Mouse (Mus musculus): Measurements from ENCODE around the gene Dstyk.

Dstyk gene

DNA sequence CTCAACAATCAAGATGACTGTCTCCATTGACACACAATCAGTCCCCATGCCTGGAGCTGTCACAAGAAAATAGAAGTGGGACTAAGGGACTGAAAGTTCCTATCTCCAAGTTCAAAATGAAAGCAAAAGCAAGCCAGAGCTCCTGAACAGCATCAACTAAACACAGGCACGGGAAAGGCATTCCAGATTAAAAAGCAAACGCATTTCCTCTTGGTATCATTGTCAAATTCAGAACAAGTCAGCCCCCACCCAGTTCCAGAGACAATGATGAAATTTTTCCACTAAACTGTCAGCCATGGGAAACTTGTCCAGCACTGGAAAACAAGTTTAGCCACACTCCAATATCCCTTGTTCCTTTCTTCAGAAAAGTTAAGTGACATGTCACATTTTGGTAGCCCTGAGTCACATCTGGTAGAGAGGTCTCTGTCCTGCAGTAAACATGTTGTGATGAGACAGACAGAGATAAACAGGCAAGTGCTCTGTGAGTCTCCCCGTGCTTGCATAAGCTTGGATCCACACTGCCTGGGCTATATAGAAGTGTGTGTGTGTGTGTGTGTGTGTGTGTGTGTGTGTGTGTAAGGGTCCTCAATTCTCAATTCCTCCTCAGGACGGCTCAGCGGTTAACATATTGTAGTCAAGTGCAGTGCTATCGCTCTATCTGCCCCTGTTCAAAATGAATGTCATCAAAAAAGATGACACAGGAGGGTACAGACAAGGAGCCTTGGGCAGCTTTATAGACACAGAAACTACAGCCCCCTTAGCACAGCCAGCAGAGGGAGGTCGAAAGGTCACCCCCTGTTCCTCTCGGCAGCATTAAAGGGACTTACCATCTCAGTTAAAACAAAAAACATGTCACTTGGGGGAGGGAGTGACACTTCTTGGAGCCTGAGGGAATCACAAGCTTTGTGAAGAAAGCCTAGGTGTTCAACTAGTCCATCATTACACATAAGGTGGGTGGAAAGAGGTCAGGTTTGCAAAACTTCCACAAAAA, 28.2 kb upstream of the Dstyk start:
- DNase-seq, result no peak

DNA sequence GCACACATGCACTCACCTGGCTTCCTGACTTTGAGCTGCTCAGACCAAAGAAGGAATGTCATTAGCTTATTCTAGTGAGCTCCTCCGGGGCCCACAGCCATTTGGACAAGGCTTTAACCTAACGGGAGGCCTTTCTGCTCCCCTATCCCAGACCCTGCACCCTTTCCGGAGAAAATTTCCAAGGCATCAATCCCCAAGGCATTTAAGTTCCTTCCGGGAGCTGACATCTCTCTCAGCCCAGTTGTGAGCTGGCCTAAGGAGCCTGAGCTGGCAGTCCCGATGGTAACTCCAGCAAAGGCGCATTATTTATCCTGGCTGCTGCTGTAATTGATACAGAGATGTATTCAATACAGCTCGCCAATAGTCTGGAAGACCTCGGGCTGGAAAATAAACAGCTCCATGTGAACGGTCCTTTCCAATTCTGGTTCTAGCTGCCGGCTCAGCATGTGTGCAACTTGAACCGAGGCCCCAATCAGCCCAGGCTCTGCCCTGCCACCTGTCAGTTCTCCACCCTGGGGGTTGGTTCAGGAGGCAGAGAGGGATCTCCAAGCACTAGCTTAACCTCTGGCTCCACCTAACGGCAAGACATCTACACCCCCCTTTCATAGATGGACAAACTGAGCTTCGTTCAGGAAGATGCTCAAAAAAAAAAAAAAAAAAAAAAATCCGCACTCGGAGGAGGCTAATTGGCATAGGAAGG, 27.3 kb upstream of the Dstyk start:
- peak; percentile 39 for DNase-seq

DNA sequence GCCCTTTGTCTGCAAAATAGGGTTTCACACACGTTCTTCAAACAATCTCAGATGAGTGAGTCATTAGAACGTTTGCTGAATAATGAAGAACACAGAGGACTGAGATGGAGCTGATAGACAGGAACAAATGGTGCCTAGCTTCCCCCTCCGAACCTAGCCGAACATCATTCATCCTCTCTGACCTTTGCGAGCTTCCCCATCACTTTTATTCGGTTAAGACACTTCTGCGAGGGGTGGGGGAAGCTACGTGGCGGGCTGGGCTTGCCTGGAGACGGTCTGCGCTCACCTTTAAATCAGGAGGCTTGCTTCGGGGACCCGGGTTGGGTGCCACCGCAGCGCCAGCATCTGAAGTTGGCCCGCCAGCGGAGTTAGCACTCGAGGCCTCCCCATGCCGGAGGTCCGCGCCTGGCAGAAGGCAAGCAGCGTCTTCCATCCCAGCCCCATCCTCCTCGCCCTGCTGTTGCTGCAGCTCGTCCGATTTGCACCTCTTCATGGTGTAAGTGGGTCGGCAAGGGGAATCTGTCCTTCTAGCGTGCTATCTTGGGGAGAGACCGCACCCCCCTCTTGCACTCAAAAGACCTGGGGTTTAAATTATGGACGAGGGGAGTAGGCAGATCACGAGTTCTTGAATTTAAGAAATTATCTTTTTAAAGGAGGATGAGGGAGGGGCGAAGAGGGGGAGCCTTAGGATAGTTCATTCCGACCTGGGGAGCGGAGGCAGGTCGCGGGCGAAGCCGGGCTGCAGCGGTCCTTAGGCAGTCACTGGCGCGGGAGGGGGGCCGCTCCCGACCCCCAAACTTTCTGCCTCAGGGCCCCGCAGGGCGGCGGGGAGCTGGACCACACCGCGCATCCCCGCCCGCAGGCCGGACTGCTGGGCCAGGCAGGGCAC, 26.4 kb upstream of the Dstyk start, which contains the start of gene Tmcc2:
TSS of gene Tmcc2 (minus strand) at position 591 of the 889 bp plus-strand sequence.
- DNase-seq, result peak; percentile 54

DNA sequence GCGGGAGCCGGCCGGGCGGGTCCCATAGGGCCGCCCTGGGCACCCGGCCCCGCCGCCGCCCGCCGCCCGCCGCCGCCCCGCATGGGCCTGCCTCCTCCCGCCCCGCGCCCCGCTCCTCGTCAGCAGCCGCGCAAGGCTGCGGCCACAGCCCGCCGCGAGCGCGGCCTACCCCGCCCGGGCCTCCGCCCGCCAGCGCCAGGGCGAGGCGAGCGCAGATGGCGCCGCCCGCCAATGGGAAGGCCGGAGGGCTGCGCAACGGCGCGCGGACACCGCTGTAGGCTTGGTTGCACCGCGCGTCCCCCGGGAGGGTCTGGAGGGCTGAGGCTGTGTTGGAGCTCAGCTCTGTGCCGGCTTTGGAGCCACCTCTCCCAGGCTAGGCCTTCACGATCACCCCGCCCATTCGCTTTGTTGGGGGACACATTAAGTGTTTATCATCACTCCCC, 25.8 kb upstream of the Dstyk start:
- peak; percentile 43 for DNase-seq

DNA sequence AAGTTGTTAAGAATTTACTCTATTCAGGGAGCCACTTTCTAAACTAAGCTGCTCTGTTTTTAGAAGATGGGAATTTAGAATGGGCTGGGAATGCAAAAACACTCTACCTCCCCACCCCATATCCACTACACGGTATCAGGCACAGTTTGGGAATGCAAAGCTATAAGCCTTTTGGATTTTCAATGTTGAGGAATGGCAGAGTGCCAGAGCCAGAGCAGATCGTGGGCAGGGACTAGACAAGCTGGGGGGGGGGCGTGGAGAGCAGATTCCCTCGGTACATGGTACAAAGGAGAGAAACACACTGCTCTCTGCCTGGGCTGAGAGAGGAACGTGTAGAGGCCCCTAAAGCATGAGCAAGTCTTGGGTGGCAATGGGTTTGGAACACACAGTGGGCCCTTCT, 24.5 kb upstream of the Dstyk start:
- DNase-seq, result no peak

DNA sequence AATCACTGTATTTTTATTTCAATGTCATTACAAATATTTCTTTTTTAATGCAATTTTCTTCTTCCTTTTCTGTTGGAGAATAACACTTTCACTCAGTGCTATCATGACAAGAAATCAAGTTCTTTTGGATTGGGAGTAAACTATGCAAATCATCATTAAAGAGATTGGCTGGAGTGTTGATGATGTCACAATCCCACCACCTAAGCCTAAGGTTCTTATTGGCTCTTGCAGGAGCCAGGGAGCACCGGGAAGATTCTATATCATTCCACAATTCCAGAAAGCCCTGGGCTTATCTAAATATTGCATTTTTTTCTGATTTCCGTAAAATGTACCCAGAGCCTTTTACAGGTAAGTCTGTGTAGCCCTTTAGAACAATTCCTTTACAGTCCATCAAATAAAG, 20.6 kb upstream of the Dstyk start:
- no peak for DNase-seq

DNA sequence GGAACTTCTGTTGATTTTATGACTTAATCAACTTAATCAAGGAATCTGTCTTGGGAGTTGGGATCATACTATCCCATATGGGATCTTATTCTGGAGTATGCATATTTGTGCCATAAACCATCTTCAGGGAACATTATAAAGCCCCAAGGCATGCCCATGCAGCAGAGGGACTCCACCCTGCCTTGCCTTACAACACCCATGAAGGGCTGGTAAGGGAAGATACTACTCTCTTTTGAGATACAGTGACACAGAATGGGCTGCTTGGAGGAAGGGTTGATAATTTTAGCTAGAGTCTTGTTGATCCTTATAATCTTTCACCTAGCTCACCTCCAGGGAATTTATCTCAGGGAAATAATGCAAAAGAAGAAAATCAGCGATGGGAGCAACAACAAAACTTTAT, 16.8 kb upstream of the Dstyk start:
- no peak for DNase-seq

DNA sequence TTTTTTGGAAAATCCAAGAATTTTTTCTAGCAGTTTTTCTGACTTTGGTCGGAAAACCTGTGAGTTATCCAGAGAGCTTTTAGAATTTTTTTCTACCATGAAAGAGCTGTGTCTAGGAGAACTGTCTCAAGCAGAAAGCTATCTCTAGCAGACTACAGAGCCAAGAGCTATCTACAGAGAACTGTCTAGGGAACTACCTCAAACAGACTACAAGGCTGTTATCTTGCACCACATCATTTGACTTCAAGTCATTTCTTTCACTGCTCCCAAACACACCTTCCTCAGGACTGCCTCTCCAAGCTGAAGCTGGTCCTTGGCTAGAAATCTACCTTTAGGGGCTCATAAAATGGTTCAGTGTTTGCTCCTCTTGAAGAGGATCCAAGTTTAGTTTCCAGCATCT, 15.5 kb upstream of the Dstyk start:
- DNase-seq, result no peak

DNA sequence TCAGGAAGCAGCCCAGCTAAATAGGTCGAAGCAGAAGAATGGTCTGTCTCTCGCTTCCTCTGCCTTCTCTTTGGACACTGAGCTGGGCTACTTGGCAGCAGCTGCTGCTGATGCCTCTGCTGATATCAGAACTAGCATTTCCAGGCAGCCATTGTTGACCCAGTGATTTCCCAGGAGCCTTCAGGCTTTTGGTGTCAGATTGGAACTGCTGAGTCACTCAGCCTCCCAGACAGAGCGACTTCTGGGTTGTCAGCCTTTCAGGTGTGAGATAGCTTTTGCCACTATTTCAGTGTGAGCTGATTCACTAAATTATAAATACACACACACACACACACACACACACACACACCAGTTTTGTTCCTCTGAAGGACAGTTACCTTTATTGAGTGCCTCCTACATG, 6.7 kb upstream of the Dstyk start:
- no peak for DNase-seq

DNA sequence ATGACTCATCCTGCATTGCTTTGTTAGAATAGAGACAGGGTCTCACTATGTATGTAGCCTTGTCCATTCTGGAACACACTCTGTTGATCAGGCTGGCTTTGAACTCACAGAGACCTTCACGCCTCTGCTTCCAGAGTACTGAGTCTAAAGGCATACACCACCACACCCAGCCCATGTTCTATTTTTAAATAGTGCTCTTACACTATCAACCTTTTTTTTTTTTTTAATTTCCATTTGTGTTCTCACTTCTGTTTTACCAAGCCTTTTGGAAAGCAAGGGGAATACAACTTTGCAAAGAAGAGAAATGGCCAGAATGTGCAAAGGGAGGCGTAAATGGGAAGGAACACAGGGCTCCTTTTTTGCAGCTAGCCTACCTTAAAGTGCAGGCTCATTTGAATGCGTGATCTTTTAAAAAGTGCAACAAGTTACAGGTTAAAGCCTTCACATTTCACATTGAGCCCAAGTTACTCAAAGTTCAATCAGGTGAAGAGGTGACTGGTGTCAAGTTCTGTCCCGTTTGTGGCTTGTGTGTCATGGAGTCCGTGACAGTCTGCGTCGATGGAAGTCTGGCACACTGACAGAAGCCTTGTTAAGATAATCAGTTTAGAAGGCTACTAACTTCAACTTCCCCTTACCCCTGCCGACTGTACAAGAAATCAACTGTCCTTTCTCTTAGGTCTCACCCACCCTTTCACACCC, 962 bp upstream of the Dstyk start:
- DNase-seq, result no peak

DNA sequence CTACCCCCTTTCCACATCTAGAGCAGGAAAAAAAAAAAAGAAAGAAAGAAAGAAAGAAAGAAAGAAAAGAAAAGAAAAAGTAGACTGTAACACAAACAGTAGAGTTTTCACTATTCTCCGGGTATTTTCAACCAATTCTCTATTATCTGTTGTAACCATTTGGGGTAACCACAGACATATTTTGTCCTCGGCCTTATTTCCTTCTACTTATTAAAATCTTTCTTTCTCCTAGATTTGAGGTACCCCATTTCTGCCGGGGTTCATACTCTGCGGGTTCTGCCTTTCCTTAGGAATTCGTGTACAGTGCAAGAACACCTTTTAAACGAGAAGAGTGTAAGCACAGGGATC, 438 bp upstream of the Dstyk start:
- no peak for DNase-seq

DNA sequence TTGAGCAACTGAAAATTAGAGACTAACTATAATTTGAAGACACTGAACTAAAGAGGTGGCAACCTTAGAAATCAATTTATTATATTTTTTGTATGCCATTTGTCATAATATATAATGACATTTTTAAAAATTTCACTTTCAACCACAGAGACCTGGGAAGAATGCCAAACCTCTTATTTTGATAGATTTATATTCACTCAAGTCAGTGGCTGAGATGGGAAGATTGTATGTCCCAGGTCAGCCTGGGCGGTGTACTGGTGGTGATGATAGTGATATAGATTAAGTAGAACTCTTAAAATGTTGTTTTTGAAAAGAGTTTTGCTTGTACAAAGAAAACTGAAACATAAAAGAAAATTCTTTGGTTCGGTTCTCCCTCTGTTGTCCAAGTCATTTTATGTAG, 2.9 kb downstream of the Dstyk start:
- DNase-seq, result no peak

DNA sequence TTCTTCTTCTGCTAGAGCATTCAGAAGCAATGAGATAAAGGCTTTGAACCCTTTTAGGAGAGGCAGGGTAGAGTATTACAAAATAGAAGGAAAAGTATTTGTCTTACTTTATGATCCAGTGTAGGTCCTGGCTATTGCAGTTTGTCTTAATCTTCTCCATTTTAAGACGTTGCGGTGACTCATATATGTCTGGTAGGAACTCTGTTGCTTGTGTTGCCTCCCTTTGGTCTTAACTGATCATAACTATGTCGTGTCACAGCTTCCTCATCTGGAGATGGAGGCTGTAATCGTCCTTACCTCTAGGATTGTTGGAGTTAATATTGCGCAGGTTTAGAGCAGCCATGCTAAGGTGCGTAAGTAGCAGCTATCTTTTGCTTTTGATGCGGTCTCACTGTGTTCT, 3.3 kb downstream of the Dstyk start:
- no peak for DNase-seq

DNA sequence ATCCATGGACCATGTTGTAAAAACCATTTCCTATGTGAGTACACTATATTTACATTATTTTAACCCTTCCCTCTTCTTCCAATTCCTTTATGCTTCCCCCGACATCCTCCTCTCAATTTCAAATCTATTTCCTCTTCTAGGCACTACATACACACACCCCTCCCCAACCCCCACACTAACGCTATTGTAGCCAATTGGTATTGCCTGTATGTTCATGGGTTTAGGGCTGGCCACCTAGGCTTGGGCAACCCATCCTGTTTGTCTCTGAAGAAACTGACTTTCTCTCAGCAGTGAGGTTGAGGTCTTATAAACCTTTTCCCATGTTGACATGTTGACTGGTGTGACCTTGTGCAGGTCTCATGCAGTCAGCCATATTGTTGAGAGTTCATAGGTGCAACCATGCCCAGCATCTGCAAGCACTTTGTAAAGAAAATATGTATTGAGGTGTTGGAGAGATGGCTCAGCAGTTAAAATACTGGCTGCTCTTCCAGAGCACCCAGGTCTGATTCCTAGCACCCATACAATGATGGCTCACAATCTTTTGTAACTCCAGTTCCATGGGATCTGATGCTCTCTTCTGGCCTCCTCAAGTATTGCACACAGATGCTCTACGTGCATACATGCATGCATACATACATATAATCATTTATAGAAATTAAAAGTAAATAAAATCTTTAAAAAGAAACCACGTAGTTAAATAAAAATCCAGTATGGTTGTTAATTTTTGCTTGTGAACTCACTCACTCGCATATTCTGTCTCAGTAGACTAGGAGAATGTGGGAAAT, 5.7 kb downstream of the Dstyk start:
- DNase-seq, result no peak

DNA sequence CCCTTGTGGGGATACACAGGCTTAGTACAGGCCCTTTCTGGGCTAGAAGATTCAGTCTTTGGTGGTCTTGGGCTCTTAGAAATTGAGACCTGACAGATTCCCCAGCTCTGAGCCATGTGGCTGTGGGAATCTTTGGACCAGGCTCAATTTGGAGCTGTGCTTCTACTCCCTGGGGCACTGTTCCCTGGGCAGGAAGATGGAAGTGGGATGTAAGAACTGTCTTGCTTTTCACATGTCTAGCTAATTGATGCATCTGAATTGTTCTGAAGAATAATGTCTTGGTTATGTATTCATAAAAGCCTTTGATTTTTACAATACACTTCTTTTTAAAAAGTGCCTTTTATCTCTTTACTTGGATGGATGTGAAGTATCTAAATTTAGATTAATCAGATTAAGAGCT, 8.2 kb downstream of the Dstyk start:
- DNase-seq, result no peak

DNA sequence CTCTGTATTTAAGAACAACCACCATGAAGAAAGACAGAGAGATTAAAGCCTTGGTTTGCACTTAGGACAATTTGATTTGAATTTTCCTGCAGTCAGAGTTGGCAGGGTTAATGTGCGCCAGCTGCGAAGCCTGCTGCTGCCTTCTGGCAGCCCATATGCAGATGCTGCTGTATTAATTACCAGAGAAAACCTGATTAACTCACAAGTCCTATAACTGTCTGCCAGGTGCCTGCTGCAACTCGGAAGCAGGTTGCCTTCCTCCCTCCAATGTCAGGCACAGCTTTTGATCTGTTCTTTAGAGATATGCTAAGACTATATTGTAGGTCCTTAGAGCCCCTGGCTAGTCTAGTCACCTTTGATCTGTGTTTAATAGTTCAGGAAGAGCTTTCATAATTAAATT, 13.5 kb downstream of the Dstyk start:
- DNase-seq, result no peak

DNA sequence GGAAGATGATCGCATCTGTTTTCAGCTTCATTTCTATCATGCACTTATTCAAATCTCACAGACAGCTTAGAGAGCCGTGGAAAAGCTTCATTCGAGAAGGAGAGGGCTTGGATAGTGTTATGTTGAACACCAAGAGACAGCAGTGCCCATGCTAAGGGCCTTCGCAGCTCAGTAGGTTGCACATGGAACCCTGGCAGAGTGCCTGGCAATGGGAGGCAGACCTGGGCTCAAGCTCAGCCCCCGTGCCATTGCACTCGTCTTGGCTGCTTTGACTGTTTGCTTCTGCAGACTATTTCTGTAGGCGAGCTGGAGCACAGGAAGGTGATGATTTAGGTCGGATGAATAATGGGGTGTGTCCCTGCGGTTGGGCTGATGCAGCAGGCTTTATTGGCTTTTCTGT, 14.4 kb downstream of the Dstyk start:
- DNase-seq, result no peak

DNA sequence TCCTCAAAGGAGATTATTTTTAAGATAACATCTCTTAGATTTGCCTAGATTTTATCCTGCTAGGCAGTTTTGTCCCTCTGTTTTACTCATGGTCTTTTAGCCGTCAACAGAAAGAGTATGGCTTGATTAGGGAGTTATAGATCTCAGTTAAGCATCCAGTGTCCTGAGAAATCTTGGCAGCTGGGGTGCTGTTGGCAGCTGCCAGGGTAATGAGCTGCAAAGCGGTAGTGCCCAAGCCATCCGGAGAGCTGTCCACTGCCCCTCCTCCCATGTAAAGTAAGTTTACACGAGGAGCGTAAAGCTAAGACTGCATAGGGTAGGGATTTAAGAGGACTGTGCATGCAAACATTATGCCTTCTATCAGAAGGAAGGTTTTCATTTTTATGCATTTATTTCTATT, 16.0 kb downstream of the Dstyk start:
- no peak for DNase-seq

DNA sequence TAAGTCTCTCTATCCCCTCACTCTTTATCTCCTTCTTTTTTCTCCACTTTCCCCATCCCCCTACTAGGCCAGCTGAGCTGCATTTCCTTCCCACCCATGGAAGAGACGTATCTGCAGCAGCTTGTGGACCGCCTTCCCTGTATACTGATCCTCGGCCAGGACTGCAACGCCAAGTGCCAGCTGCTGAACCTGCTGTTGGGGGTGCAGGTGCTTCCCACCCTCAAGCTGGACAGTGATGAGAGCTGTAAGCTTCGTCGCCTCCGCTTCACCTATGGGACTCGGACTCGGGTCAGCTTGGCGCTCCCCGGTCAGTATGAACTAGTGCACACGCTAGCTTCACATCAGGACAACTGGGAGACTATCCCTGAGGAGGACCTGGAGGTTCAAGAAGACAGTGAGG, 16.7 kb downstream of the Dstyk start:
- DNase-seq, result no peak

DNA sequence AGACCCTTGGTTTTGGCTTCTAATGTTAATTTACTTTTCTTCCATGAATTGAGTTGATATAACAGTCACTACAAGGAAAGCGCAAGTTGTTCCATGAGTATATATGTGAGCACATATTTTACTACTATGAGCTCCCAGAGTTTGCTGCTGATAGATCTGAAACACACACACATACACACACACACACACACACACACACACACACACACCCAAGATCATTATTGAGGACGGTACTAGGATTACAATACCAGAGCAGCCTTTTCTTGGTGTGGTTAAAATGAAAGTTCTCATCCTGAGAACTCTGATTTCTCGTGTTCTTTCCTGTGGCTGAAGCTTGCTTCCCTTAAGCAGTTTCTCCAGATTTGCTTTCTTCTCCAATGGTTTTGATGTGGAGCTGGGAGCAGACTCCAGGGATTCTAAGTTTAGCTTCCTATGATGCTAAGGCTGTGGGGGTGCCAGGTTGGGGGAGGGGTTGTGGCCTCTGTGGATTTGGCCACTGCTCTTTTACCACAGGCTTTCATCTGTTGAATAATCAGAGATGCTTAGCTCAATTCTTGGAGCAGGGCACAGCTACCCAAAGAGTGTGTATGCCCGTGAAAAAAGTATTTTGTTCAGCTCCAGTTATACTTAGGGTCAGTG, 19.1 kb downstream of the Dstyk start:
- no peak for DNase-seq

DNA sequence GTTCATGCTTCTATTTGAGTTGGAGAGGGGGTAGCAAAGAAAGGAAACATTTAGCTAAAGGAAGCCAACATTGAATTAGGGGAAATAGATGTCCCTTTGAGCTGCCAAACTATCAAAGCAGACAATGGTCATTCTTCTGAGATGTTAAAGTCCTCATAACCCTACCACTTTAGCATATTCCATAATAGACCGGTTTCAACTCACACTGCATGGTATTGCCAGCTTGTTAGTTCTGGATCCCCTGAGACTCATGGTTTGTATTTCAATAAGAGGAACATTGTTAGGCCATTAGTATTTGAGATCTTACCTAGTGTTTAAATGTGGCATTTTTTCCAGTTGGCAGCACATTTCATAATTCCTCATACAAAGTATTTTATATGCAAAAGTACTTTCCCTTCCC, 19.6 kb downstream of the Dstyk start:
- no peak for DNase-seq

All from thymus, postnatal 4 days (tissue).